Mouse (Mus musculus) liver, postnatal 0 days (tissue): ENCODE data around the gene Myom1.

ENCODE experiments used
- CTCF ChIP-seq: sonication (generic); IDR thresholded peaks from 2 replicates; pipeline ENCODE4 v1.5.1; 2016; ENCODE audit warnings: antibody characterized with exemption, low read depth
- EP300 ChIP-seq: IDR thresholded peaks from 2 replicates; pipeline ENCODE4 v1.6.1; 2016; ENCODE audit warnings: antibody characterized with exemption, low read depth, mild to moderate bottlenecking

DNA sequence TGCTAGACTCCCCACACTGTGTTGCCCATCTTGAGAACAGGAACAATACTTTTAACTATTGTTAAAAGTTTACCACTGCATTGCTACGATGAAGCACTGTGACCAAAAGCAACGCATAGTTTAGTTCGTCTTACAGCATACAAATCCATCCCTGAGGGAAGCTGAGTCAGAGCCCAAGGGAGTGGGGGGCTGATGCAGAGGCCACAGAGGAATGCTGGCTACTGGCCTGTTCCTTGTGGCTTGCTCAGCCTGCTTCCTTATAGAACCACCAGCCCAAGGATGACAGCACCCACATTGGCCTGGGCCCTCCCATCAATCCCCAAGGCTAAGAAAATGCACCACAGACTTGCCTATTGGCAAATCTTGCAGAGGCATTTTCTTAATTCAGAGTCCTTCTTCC is 56.8 kb downstream of the Myom1 start:
- no peak for TF ChIP-seq EP300
- no peak for TF ChIP-seq CTCF
